Mouse (Mus musculus): ENCODE measurements around the gene Thbs3. TPM values are rescaled to one million over a fixed set of nuclear protein-coding genes. Genes with fewer than 3 reads are reported as not detected.

Gene Thbs3
- polyA plus RNA-seq, 2 experiments = 0.79 to 1.7 TPM

GRCm38 (mm10) chr3:89195979-89196877 lies 18.8 kb upstream of the Thbs3 start:
- H3K27ac ChIP-seq = no peak overlapping the region
- H3K9ac ChIP-seq (replicated peaks) = peak overlapping the region; percentile 38
- ATAC-seq (ENCODE audit: insufficient read depth) = peak; percentile 95
- peak; percentile 57 for TF ChIP-seq CTCF (IDR thresholded peaks at IDR 0.05; ENCODE audit: low read depth)
- TF ChIP-seq EP300 (IDR thresholded peaks at IDR 0.05; ENCODE audit: low read depth) = no peak
- 7% methylated on average over 33 of the region's 33 CpGs for WGBS (ENCODE audit: insufficient replicate concordance)
- H3K9me3 ChIP-seq (ENCODE audit: control insufficient read depth, low read length) = no peaks in the 10 kb centered on the region
- peak; percentile 75 to 83 (median 76) for DNase-seq (ENCODE audit: low read depth in 3 of 3, low spot score in 3 of 3)
- no peaks in the 10 kb centered on the region for H3K36me3 ChIP-seq (replicated peaks; ENCODE audit: control insufficient read depth, insufficient read depth, low read depth)
- H3K4me1 ChIP-seq (replicated peaks; ENCODE audit: control insufficient read depth in 2 of 2, insufficient read depth in 2 of 2, low read length in 1 of 2) = peaks cover 6 to 13% of the 10 kb centered on the region in 2 experiments
- H3K4me3 ChIP-seq (ENCODE audit: insufficient read depth in 1 of 2, low read depth in 2 of 2, low read length in 2 of 2) = peak overlapping the region; percentile 48 to 88
- H3K27me3 ChIP-seq (ENCODE audit: control insufficient read depth, insufficient read depth, low read length) = no peaks in the 10 kb centered on the region
- peak overlapping the region; percentile 76 for H3K4me2 ChIP-seq (ENCODE audit: low read depth)

DNA sequence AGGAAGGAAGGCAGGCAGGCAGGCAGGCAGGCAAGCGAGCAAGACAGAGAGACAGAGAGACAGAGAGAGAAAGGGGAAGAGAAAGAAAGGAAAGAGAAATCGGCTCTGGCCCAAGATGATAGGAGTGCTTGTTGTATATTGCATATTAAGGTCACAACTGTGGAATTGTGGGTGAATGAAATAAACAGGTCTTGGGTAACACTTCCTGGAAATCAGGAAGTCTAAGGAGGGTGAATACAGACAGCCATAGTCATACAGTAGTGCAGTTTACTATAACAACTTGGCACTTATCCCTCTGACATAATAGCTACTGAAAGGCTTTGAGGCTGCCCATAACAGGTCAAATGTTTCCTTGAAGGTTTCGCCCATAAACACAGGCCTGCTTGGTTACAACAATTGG lies 15.1 kb upstream of the Thbs3 start:
- TF ChIP-seq CTCF (IDR thresholded peaks at IDR 0.05; ENCODE audit: low read depth) (no peak), EP300 (IDR thresholded peaks at IDR 0.05; ENCODE audit: low read depth) (no peak)
- no peaks in the 10 kb centered on the region for H3K27me3 ChIP-seq (ENCODE audit: control insufficient read depth, insufficient read depth, low read length)
- no peak overlapping the region for H3K9ac ChIP-seq (replicated peaks)
- H3K9me3 ChIP-seq (ENCODE audit: control insufficient read depth, low read length) = no peaks in the 10 kb centered on the region
- no peak for ATAC-seq (ENCODE audit: insufficient read depth)
- H3K4me1 ChIP-seq (replicated peaks; ENCODE audit: control insufficient read depth in 2 of 2, insufficient read depth in 2 of 2, low read length in 1 of 2) = peaks cover 6 to 18% of the 10 kb centered on the region in 2 experiments
- 43% methylated on average over 3 of the region's 3 CpGs for WGBS (ENCODE audit: insufficient replicate concordance)
- DNase-seq (ENCODE audit: low read depth in 3 of 3, low spot score in 3 of 3) = no peak
- H3K4me2 ChIP-seq (ENCODE audit: low read depth) = no peak overlapping the region
- no peak overlapping the region for H3K4me3 ChIP-seq (ENCODE audit: insufficient read depth in 1 of 2, low read depth in 2 of 2, low read length in 2 of 2)
- H3K27ac ChIP-seq = no peak overlapping the region
- H3K36me3 ChIP-seq (replicated peaks; ENCODE audit: control insufficient read depth, insufficient read depth, low read depth) = no peaks in the 10 kb centered on the region

DNA sequence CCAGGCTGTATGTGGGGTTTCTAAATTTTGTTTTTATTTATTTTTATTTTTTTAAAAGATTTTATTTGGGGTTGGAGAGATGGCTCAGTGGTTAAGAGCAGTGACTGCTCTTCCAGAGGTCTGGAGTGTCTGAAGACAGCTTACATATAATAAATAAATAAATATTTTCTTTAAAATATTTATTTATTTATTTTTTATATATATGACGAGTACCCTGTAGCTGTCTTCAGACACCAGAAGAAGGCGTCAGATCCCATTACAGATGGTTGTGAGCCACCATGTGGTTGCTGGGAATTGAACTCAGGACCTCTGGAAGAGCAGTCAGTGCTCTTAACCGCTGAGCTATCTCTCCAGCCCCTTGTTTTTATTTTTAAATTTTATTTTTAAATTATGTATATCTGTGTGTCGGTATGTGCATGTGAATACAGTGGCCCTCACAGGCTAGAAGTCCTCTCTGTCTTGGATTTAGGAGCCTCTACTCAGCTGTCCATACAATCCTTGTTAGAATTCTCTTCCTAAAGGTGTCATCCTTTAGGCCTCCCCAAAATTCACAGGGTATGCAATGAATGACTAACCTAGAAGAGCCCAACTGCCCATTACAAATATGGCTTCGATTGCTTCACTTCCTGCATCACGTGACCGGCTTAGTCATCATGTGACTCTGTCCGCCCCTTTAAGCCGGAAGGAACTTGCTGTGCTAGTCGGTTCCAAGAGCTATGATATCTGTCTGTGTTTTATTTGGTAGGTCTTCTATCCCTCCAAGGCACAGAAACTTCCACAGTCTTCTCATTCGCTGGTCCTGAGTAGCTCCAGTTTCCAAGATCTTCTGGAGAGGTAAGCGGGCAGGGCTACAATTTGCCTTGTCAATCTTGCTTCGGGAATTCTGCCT lies 12.5 kb upstream of the Thbs3 start, which contains the start of gene Gba:
Gene Gba (plus strand): TSS at position 676 of the 889 bp plus-strand sequence.
- Histone ChIP-seq H3K4me3 (ENCODE audit: insufficient read depth in 1 of 2, low read depth in 2 of 2, low read length in 2 of 2) (peak within 1 kb of the TSS; percentile 64 to 95), H3K36me3 (replicated peaks; ENCODE audit: control insufficient read depth, insufficient read depth, low read depth) (peaks cover 3% of the 10 kb centered on the region; the same call in 1 of the 2 replicates), H3K4me1 (replicated peaks; ENCODE audit: control insufficient read depth in 2 of 2, insufficient read depth in 2 of 2, low read length in 1 of 2) (peaks cover 0 to 5% of the 10 kb centered on the region in 2 experiments; a peak in 3 of 4 replicates), H3K9ac (replicated peaks) (peak within 1 kb of the TSS; percentile 64), H3K27ac (peak within 1 kb of the TSS; percentile 38), H3K9me3 (ENCODE audit: control insufficient read depth, low read length) (no peaks in the 10 kb centered on the region), H3K27me3 (ENCODE audit: control insufficient read depth, insufficient read depth, low read length) (no peaks in the 10 kb centered on the region), H3K4me2 (ENCODE audit: low read depth) (peak within 1 kb of the TSS; percentile 80)
- peak; percentile 32; the same call in 1 of the 2 replicates for TF ChIP-seq EP300 (IDR thresholded peaks at IDR 0.05; ENCODE audit: low read depth)
- TF ChIP-seq CTCF (IDR thresholded peaks at IDR 0.05; ENCODE audit: low read depth) = no peak
- peak; percentile 85 for ATAC-seq (ENCODE audit: insufficient read depth)
- DNase-seq (ENCODE audit: low read depth in 3 of 3, low spot score in 3 of 3) = peak; percentile 83 to 85 (median 84)
- WGBS (ENCODE audit: insufficient replicate concordance) = 21% methylated on average over 13 of the region's 13 CpGs

DNA sequence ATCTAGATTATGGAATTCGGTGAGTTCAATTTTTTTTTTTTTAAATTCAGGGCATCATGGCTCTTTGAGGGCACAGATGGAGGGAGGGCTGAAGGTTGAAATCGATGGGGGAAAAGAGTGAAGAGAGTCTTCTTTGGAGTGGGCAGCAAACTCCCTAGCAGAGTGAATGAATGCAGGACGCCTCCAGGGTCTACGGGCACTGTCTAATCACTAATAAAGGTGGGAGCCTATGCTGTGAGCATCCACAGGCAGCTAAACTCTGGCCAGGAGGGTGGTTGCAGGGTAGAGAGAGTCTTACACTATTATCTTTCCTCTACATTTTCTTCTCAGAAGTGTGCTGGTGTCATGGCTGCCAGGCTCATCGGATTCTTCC lies 11.9 kb upstream of the Thbs3 start:
- peaks cover 7% of the 10 kb centered on the region; the same call in 1 of the 2 replicates for H3K36me3 ChIP-seq (replicated peaks; ENCODE audit: control insufficient read depth, insufficient read depth, low read depth)
- H3K9me3 ChIP-seq (ENCODE audit: control insufficient read depth, low read length) = no peaks in the 10 kb centered on the region
- peak overlapping the region; percentile 64 to 95 for H3K4me3 ChIP-seq (ENCODE audit: insufficient read depth in 1 of 2, low read depth in 2 of 2, low read length in 2 of 2)
- no peaks in the 10 kb centered on the region for H3K27me3 ChIP-seq (ENCODE audit: control insufficient read depth, insufficient read depth, low read length)
- peak overlapping the region; percentile 80 for H3K4me2 ChIP-seq (ENCODE audit: low read depth)
- peaks cover 0 to 5% of the 10 kb centered on the region in 2 experiments; a peak in 3 of 4 replicates for H3K4me1 ChIP-seq (replicated peaks; ENCODE audit: control insufficient read depth in 2 of 2, insufficient read depth in 2 of 2, low read length in 1 of 2)
- peak overlapping the region; percentile 64 for H3K9ac ChIP-seq (replicated peaks)
- peak overlapping the region; percentile 38 for H3K27ac ChIP-seq
- TF ChIP-seq CTCF (IDR thresholded peaks at IDR 0.05; ENCODE audit: low read depth) (no peak), EP300 (IDR thresholded peaks at IDR 0.05; ENCODE audit: low read depth) (no peak)
- DNase-seq (ENCODE audit: low read depth in 3 of 3, low spot score in 3 of 3) (no peak), ATAC-seq (ENCODE audit: insufficient read depth) (peak; percentile 26; the same call in 1 of the 2 replicates)
- WGBS (ENCODE audit: insufficient replicate concordance) = 26% methylated on average over 5 of the region's 5 CpGs

Data from liver, embryonic 14.5 days (tissue).